Mouse (Mus musculus) heart, postnatal 0 days (tissue): Measurements from ENCODE around the gene Btbd35f12.
"Not testable (repeated sequence)": the region's sequence is repeated elsewhere in the genome, so short reads cannot be mapped to it uniquely, and the experiment has no call there.

Experiments used
- CTCF ChIP-seq: IDR thresholded peaks from 2 replicates; pipeline ENCODE4 v1.5.1; 2016; ENCODE audit warnings: antibody characterized with exemption, control low read depth, low read depth
- EP300 ChIP-seq: IDR thresholded peaks from 2 replicates; pipeline ENCODE4 v1.6.1; 2016; ENCODE audit warnings: antibody characterized with exemption, low read depth

DNA sequence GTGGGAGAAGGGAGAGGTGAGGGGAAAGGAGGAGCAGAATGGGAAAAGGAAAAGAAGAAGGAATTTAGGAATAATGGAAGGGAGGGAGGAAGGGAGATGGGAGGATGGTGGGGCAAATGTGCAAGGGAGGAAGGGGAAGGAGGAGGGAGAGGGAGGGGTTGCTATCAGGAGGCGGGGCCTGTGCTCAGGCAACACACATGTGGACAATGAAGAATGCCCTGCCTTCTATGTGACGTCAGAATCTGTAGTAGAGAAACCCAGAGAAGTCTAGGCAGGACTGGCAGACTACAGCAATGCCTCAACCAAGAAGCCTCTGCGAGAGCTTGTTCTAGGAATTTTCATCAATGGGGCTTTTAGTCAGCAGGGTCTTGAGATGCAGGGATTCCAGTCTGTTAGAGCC is at the start of gene Btbd35f12:
- not testable (repeated sequence) for TF ChIP-seq CTCF, EP300
